Comparison of ENCODE assay signal across 19 mouse cellular contexts in the genomic region with DNA sequence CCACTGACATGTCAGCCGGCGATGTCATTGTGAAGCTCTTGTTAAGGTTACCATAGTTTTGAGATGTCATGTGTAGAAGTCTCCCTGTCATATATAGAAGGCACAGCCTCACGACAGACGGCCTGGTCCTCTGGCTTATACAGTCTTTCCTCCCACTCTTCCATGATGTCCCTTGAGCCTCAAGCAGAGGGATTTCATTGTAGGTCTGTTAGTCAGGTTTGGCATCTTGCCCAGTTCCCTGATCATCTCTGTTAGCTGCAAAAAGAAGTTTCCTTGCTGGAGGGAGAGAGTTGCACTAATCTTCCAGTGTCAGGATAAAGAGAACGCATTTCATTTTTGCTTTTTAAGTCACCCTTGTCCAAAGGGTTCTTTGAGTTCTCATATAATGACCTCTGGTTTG. TPM values are rescaled to one million over a fixed set of nuclear protein-coding genes. Genes with fewer than 3 reads are reported as not detected.
"Had no signal": no experiment of that assay in that cellular context is flagged by ENCODE, and none has a peak within 500 bp of the region (broad histone marks: within the 10 kb centered on the region; RNA-seq: fewer than 3 reads in every experiment).

No protein-coding gene starts in this region.

- H3K9me3 ChIP-seq: lung, embryonic 15.5 days; midbrain, embryonic 10.5 days; midbrain, embryonic 12.5 days; neural tube, embryonic 13.5 days; neural tube, embryonic 15.5 days had no signal

- DNase-seq: lung, adult 18-20 months; lung, postnatal 4 days; midbrain, embryonic 14.5 days; right cerebral cortex, postnatal 14 days; thymus, adult 18-20 months; thymus, postnatal 14 days; thymus, postnatal 36 days had no signal

- H3K27me3 ChIP-seq: lung, embryonic 15.5 days; neural tube, embryonic 13.5 days; neural tube, embryonic 15.5 days had no signal

- H3K9ac ChIP-seq: lung, embryonic 15.5 days; midbrain, embryonic 12.5 days; neural tube, embryonic 13.5 days; neural tube, embryonic 15.5 days had no signal

- H3K4me1 ChIP-seq: midbrain, embryonic 12.5 days; neural tube, embryonic 13.5 days; neural tube, embryonic 15.5 days had no signal

- H3K4me3 ChIP-seq: lung, embryonic 15.5 days; midbrain, embryonic 10.5 days; midbrain, embryonic 12.5 days; myocyte; neural tube, embryonic 13.5 days; neural tube, embryonic 15.5 days had no signal

- H3K36me3 ChIP-seq: lung, embryonic 15.5 days; midbrain, embryonic 10.5 days; midbrain, embryonic 12.5 days; neural tube, embryonic 13.5 days; neural tube, embryonic 15.5 days had no signal

- ATAC-seq: lung, postnatal 0 days; midbrain, embryonic 16.5 days had no signal

- H3K4me2 ChIP-seq: lung, embryonic 15.5 days; midbrain, embryonic 12.5 days; neural tube, embryonic 13.5 days; neural tube, embryonic 15.5 days had no signal

- H3K27ac ChIP-seq: lung, embryonic 15.5 days; midbrain, embryonic 10.5 days; midbrain, embryonic 12.5 days; neural tube, embryonic 13.5 days; neural tube, embryonic 15.5 days had no signal

RNA-seq across cellular contexts. Expression of gene Thegl, which starts 36.8 kb away (rescaled TPM):
- polyA plus RNA-seq: midbrain, embryonic 12.5 days; myocyte; spleen, adult 2 months; thymus, postnatal 0 days had no signal

RNA-seq across cellular contexts. Expression of gene Arl9, which starts 48.8 kb away (rescaled TPM):
- polyA plus RNA-seq: lung, postnatal 0 days; midbrain, embryonic 10.5 days; midbrain, embryonic 12.5 days; midbrain, embryonic 14.5 days; midbrain, embryonic 16.5 days; myocyte; neural tube, embryonic 11.5 days; neural tube, embryonic 13.5 days; spleen, adult 2 months; stomach, embryonic 14.5 days; thymus, postnatal 0 days had no signal
